Mouse (Mus musculus) stomach, embryonic 15.5 days (tissue): ENCODE results near the gene Hyal1. TPM values are rescaled to one million over a fixed set of nuclear protein-coding genes. Genes with fewer than 3 reads are reported as not detected.
A peak's percentile ranks its signal among the peaks of the same experiment; 100 is the strongest.

Source experiments
- ATAC-seq: fragments of 200-750 bp; cut with Nextera tagmentation; 2 replicates; pipeline ENCODE4 v1.8.0; 2017; ENCODE audit warnings: low read depth, moderate number of reproducible peaks, moderate TSS enrichment; ENCODE audit not compliant: insufficient read depth, low FRiP score
- H3K27ac ChIP-seq: fragments of 300-500 bp; sonication (generic); 2 replicates; pipeline ENCODE4 v1.5.1; 2015; ENCODE audit warnings: mild to moderate bottlenecking, inconsistent platforms
- H3K27me3 ChIP-seq: fragments of 300-500 bp; sonication (generic); replicated peaks from 2 replicates; pipeline ENCODE4 v1.6.1; 2015; ENCODE audit warnings: inconsistent platforms
- H3K36me3 ChIP-seq: fragments of 300-500 bp; sonication (generic); 2 replicates; pipeline ENCODE4 v1.6.1; 2015; ENCODE audit warnings: inconsistent platforms
- H3K4me1 ChIP-seq: fragments of 300-500 bp; sonication (generic); 2 replicates; pipeline ENCODE4 v1.6.1; 2015; ENCODE audit warnings: inconsistent platforms
- H3K4me2 ChIP-seq: fragments of 300-500 bp; sonication (generic); 2 replicates; pipeline ENCODE4 v1.6.1; 2015; ENCODE audit warnings: mild to moderate bottlenecking, inconsistent platforms
- H3K4me3 ChIP-seq: fragments of 300-500 bp; sonication (generic); replicated peaks from 2 replicates; pipeline ENCODE4 v1.5.1; 2015; ENCODE audit warnings: inconsistent platforms
- H3K9ac ChIP-seq: fragments of 300-500 bp; sonication (generic); 2 replicates; pipeline ENCODE4 v1.6.1; 2015; ENCODE audit warnings: inconsistent platforms
- H3K9me3 ChIP-seq: fragments of 300-500 bp; sonication (generic); 2 replicates; pipeline ENCODE4 v1.6.1; 2016; ENCODE audit warnings: inconsistent platforms
- WGBS: fragments of 180-500 bp; shearing (Covaris S2); methylation state at CpG from one replicate; pipeline ENCODE4 v1.1.7; 2015; 5-methylcytosine and 5-hydroxymethylcytosine counted together
- polyA plus RNA-seq: library from polyadenylated mRNA; unstranded; fragments of >200 nt; fragmentation: Nextera tagmentation; extraction: Ambion mirVana; gene quantifications from 2 replicates; pipeline ENCODE4 v1.2.1, GENCODE M21; 2015

Hyal1 gene
- polyA plus RNA-seq, 1 experiment from 2014 or later, result 10.8 TPM

DNA sequence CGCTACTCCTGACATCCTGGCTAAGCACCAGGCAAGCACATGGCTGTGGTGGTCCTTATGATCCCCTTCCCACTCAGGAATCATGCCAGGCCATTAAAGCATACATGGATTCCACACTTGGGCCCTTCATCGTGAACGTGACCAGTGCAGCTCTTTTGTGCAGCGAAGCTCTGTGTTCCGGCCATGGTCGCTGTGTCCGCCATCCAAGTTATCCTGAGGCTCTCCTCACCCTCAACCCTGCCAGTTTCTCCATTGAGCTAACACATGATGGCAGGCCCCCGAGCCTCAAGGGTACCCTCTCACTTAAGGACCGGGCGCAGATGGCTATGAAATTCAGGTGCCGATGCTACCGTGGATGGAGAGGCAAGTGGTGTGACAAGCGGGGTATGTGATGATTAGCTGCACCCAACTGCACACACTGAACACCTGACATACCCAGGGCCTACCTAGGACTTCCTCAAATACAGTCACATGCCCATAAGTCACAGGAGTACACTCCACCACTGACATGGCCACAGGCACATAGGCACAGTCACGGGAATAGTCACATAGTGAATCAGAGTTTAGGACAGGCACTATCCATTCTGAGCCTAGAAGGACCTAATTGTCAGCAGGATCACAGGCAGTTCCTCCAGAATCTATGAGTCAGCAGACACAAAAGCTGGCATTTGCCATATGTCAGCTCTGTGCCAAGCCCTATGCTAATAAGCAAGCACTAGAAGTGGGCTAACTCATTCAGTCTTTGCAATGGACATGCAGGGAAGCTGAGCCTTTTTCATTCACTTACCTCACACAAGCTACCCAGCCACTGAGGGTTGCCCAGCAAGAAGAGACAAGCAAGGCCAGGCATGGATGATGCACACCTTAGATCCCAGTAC, 2.5 kb downstream of the Hyal1 start:
- 0 out of 2 replicates have a peak overlapping the region, but pooled peaks have one; percentile 79 for H3K4me2 ChIP-seq
- no peak for ATAC-seq
- WGBS, result 93% methylated on average over 14 of the region's 14 CpGs
- H3K9ac ChIP-seq, result 0 out of 2 replicates have a peak overlapping the region, but pooled peaks have one; percentile 2
- 0 out of 2 replicates have a peak, but pooled peaks cover 3% of the 10 kb centered on the region for H3K36me3 ChIP-seq
- no peaks in the 10 kb centered on the region for H3K27me3 ChIP-seq
- H3K4me3 ChIP-seq, result no peak overlapping the region
- peaks cover 46% of the 10 kb centered on the region for H3K4me1 ChIP-seq
- peak overlapping the region; percentile 94 for H3K27ac ChIP-seq
- H3K9me3 ChIP-seq, result no peaks in the 10 kb centered on the region

DNA sequence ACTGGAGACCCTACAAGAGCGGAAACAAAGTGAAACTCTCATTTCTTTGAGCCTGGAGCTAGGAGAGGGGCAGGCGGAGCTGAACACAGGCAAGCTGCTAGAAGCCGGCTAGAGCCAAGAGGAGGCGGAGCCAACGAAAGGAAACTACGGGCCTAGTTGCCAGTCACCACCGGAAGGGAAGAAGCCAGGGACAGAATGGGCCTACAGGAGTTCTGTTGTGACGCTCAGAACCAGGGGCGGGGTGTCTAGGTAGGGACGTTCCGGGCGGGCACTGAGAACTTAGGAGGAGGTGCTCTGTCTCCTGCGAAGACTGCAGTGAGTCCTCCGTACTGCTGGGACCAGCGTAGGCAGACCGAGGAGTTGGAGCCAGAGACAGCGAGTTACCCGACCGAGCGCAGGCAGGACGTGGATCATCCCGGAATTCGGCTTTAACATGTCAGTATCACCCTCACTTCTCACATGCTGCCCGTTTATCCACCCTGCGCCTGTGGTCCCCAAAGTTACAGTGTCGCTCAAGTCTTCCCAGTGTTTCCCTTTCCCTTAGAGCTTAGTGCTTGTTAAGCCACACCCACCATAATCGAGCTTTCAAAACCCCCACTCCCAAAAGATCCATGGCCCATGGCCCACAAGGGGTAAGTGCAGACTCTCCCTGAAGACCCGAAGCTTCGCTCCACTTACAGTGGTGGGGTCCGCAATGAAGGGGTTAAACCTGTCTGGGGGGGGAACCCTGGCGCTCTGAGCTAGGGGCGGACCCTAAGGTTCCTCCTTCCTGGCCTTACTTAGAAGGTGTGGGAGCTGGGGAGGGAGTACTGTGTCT, 4.0 kb downstream of the Hyal1 start, which contains the start of gene Hyal3:
Hyal3 (plus strand) TSS at position 318 of the 817 bp plus-strand sequence.
- under 1% methylated on average over 32 of the region's 32 CpGs for WGBS
- ATAC-seq, result peak; percentile 72
- Histone ChIP-seq H3K4me3 (peak within 1 kb of the TSS; percentile 56), H3K36me3 (0 out of 2 replicates have a peak, but pooled peaks cover 3% of the 10 kb centered on the region), H3K27me3 (no peaks in the 10 kb centered on the region), H3K4me1 (peaks cover 45% of the 10 kb centered on the region), H3K9ac (peak within 1 kb of the TSS; percentile 50), H3K27ac (peak within 1 kb of the TSS; percentile 94), H3K9me3 (no peaks in the 10 kb centered on the region), H3K4me2 (peak within 1 kb of the TSS; percentile 79)

DNA sequence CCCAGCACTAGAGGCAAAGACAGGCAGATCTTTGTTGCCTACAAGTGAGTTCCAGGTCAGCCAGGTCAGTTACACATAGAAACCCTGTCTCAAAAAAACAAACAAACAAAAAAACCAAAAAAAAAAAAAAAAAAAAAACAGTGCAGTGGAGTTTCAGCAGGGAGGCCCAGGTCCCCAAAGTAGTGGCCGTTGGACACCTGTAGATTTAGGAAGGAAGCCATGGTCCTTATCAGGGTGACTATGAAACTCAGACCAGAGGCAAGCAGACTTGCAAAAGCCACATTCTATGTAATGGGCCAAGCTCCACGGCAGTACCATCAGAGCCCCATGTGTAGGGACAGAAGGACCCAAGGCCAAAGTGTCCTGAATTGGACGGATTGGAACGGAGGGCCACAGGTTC, 4.9 kb downstream of the Hyal1 start:
- ATAC-seq, result no peak
- Histone ChIP-seq H3K9me3 (no peaks in the 10 kb centered on the region), H3K27me3 (no peaks in the 10 kb centered on the region), H3K4me1 (peaks cover 36% of the 10 kb centered on the region), H3K36me3 (0 out of 2 replicates have a peak, but pooled peaks cover 3% of the 10 kb centered on the region), H3K27ac (peak overlapping the region; percentile 94), H3K4me2 (peak overlapping the region; percentile 79), H3K4me3 (peak overlapping the region; percentile 56), H3K9ac (peak overlapping the region; percentile 50; the same call in 1 of the 2 replicates)
- WGBS, result 61% methylated on average over 4 of the region's 4 CpGs

DNA sequence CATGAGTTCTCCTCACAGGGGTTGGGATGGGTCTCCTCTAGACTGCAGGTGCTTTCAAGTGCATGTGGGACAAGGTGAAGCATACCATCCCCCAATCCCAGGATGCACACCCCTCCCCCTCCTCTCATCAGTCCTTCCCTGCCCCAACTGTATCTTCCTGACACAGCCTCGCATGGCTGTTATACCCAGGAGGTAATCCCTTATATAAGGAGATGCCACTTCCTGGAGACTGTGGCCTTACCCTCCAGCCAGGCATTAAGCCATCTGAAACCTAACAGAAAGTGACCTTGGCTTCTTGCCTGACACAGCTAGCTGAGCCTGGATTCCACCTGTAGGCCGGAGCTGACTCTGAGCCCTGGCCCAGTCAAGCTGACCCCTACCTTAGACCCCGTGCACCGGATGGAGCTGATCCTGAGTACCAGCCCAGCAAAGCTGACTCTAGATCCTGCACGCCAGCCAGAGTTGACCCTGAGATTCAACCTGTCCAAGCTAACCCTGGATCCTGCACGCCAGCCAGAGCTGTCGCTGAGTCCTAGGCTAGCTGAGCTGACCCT, 5.9 kb downstream of the Hyal1 start:
- Histone ChIP-seq H3K4me3 (no peak overlapping the region), H3K27me3 (no peaks in the 10 kb centered on the region), H3K9ac (no peak overlapping the region), H3K27ac (no peak overlapping the region), H3K36me3 (0 out of 2 replicates have a peak, but pooled peaks cover 3% of the 10 kb centered on the region), H3K9me3 (no peaks in the 10 kb centered on the region), H3K4me1 (peaks cover 26% of the 10 kb centered on the region), H3K4me2 (no peak overlapping the region)
- WGBS, result 84% methylated on average over 7 of the region's 7 CpGs
- no peak for ATAC-seq

DNA sequence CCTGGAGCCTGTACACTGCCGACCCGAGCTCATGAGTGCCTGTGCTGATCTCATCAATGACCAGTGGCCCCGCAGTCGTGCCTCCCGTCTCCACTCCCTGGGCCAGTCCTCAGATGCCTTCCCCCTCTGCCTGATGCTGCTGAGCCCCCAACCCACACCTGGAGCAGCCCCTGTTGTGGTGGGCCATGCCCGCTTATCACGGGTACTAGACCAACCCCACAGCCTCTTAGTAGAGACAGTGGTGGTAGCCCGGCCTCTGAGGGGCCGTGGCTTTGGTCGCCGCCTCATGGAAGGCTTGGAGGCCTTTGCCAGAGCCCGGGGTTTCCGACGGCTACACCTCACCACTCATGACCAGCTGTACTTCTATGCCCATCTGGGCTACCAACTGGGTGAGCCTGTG, 6.4 kb downstream of the Hyal1 start:
- no peak overlapping the region for H3K9ac ChIP-seq
- H3K9me3 ChIP-seq, result no peaks in the 10 kb centered on the region
- no peak overlapping the region for H3K27ac ChIP-seq
- 90% methylated on average over 14 of the region's 14 CpGs for WGBS
- no peak overlapping the region for H3K4me3 ChIP-seq
- H3K36me3 ChIP-seq, result 0 out of 2 replicates have a peak, but pooled peaks cover 3% of the 10 kb centered on the region
- no peaks in the 10 kb centered on the region for H3K27me3 ChIP-seq
- ATAC-seq, result no peak
- no peak overlapping the region for H3K4me2 ChIP-seq
- H3K4me1 ChIP-seq, result peaks cover 29% of the 10 kb centered on the region

DNA sequence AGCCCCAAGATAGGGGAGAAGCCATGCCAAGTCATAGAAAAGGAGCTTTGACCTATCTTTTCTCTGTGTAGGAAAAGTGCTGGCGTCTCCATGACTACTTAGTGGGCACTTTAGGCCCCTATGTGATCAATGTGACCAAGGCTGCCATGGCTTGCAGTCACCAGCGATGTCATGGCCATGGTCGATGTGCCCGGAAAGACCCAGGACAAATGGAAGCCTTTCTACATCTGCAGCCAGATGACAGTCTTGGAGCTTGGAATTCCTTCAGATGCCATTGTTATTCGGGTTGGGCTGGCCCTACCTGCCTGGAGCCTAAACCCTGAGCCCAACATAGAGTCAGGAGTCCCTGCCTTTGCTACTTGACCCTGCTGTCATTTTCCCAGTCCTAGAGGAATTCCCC, 9.8 kb downstream of the Hyal1 start:
- Histone ChIP-seq H3K4me2 (0 out of 2 replicates have a peak overlapping the region, but pooled peaks have one; percentile 40), H3K36me3 (peaks cover 20% of the 10 kb centered on the region; the same call in 1 of the 2 replicates), H3K9me3 (no peaks in the 10 kb centered on the region), H3K27ac (peak overlapping the region; percentile 40; the same call in 1 of the 2 replicates), H3K4me1 (peaks cover 26% of the 10 kb centered on the region), H3K27me3 (no peaks in the 10 kb centered on the region), H3K4me3 (no peak overlapping the region), H3K9ac (no peak overlapping the region)
- WGBS, result 88% methylated on average over 5 of the region's 5 CpGs
- ATAC-seq, result no peak

DNA sequence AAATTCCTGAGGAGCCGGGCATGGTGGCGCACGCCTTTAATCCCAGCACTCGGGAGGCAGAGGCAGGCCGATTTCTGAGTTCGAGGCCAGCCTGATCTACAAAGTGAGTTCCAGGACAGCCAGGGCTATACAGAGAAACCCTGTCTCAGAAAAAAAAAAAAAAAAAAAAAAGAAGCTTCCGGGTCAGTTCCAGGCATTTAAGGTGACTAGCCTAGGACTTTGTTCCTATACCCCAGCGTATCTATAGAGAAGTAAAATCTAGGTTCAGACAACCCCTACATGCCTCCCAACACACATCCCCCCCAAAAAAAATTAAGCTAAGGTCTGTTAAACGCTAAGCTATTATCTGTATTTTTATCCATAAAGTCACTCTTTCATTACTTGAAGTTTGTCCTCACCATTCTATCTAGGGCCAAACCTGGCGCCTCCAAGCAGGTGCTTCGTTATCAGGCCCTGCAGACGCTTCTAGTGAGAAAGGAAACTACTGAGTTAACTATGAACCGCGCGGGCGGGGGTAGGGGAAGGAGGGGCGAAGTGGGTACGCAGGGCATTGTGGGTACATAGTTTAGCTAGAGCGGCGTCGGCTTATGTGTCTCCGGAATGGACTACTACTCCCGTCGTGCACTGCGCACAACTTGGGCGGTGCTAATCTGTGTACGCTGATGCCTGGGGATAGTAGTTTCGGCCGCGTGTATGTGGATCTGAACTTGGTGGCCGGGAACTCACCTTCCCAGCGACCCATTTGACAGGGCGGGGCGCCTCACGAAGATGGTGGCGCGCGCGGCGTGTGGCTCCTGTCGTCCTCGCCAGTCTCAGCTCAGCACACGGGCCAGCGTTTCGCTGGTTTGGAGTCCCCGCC, 10.5 kb downstream of the Hyal1 start, which contains the start of gene Ifrd2:
Ifrd2 (plus strand) TSS at position 669 of the 859 bp plus-strand sequence.
- no peaks in the 10 kb centered on the region for H3K27me3 ChIP-seq
- H3K9me3 ChIP-seq, result no peaks in the 10 kb centered on the region
- ATAC-seq, result peak; percentile 97
- 12% methylated on average over 46 of the region's 46 CpGs for WGBS
- H3K4me1 ChIP-seq, result peaks cover 20% of the 10 kb centered on the region
- H3K4me2 ChIP-seq, result peak within 1 kb of the TSS; percentile 83
- H3K4me3 ChIP-seq, result peak within 1 kb of the TSS; percentile 78
- peak within 1 kb of the TSS; percentile 62 for H3K27ac ChIP-seq
- H3K9ac ChIP-seq, result peak within 1 kb of the TSS; percentile 73
- H3K36me3 ChIP-seq, result peaks cover 25% of the 10 kb centered on the region

DNA sequence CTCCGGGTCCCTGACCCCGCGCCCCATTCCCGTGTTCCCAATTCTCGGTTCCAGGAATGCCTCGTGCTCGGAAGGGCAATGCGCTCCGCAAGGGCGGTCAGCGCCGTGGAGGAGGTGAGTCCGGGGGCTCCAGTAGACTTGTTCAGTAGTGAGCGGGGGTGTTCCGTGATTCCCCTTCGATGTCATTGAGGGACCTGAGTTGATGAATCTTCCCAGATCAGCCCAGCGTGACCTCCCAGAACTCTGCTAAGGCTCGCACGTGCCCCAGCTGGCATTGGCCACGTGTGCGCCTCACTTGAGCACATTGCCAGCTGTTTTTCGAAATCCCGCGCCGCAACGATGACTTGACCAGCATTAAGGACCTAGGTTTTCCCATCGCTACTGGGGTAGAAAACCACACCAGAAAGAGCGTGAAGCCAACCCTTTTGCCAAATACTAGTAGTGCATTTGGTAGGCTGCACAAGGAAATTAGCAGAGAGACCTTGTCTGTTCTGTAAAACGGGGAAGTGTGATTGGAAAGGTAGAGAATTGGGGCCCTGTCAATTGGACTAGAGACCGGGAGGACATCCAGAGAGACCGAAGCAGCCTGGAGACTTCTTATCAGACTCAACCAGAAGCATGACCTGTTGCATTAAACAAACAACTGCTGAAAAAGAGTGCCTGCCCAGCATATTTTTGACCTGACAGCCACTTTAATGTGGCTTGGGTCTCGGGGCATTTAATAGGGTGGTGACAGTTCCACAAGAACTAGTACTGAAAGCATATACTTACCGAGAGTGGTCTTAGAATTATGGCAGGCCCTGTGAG, 11.3 kb downstream of the Hyal1 start:
- no peak for ATAC-seq
- H3K4me2 ChIP-seq, result peak overlapping the region; percentile 83
- H3K9me3 ChIP-seq, result no peaks in the 10 kb centered on the region
- WGBS, result 3% methylated on average over 33 of the region's 33 CpGs
- no peaks in the 10 kb centered on the region for H3K27me3 ChIP-seq
- peak overlapping the region; percentile 78 for H3K4me3 ChIP-seq
- peak overlapping the region; percentile 73 for H3K9ac ChIP-seq
- peaks cover 17% of the 10 kb centered on the region for H3K4me1 ChIP-seq
- peak overlapping the region; percentile 62 for H3K27ac ChIP-seq
- peaks cover 29% of the 10 kb centered on the region for H3K36me3 ChIP-seq

DNA sequence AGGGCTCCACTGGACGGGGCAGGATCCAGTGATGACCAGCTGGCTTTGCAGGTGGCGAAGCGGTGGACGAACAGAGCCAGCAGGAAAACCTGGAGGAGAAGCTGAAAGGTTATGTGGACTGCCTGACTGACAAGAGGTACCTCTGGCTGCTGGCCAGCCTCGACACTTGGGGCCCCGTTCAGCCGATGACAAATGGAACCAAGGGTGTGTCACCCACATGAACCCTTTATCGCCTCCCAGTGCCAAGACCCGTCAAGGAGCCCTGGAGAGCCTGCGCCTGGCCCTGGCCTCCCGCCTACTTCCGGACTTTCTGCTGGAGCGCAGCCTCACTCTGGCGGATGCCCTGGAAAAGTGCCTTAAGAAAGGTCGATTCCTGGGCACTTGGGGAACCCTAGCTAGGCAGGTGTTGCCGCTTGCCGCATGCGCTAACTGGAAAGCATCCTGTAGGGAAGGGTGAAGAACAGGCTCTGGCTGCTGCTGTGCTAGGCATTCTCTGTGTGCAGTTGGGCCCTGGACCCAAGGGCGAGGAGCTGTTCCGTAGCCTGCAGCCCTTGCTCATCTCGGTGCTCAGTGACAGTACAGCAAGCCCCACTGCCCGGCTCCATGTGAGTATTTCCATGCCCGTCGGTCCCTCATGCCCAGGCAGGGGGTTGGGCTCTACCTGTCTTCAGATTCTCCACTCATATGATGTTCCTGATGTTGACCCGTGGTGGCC, 13.5 kb downstream of the Hyal1 start:
- peak; percentile 24; the same call in 1 of the 2 replicates for ATAC-seq
- no peak overlapping the region for H3K9ac ChIP-seq
- H3K27ac ChIP-seq, result peak overlapping the region; percentile 57

DNA sequence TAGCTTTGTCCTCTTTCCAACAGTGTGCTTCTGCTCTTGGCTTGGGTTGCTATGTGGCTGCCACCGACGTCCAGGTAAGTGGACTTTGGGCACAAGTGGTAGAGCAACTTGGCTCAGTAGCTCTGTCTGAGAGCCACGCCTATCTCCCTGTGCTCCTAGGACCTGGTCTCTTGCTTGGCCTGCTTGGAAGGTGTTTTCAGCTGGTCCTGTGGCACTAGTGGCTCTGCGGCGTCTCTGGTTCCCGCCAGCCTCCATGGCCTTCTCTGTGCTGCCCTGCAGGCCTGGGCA, 14.0 kb downstream of the Hyal1 start:
- no peak overlapping the region for H3K9ac ChIP-seq
- H3K4me2 ChIP-seq, result no peak overlapping the region; the same call in 1 of the 2 replicates
- H3K36me3 ChIP-seq, result peaks cover 36% of the 10 kb centered on the region
- H3K4me3 ChIP-seq, result no peak overlapping the region
- H3K9me3 ChIP-seq, result no peaks in the 10 kb centered on the region
- H3K4me1 ChIP-seq, result peaks cover 17% of the 10 kb centered on the region
- peak overlapping the region; percentile 57; the same call in 1 of the 2 replicates for H3K27ac ChIP-seq
- WGBS, result 86% methylated on average over 6 of the region's 6 CpGs
- no peak for ATAC-seq
- no peaks in the 10 kb centered on the region for H3K27me3 ChIP-seq

More for the DNA sequence above, 13.5 kb downstream of the Hyal1 start:
- no peaks in the 10 kb centered on the region for H3K9me3 ChIP-seq
- no peak overlapping the region for H3K4me3 ChIP-seq
- 71% methylated on average over 25 of the region's 25 CpGs for WGBS
- peaks cover 36% of the 10 kb centered on the region for H3K36me3 ChIP-seq
- peak overlapping the region; percentile 83 for H3K4me2 ChIP-seq
- no peaks in the 10 kb centered on the region for H3K27me3 ChIP-seq
- peaks cover 17% of the 10 kb centered on the region for H3K4me1 ChIP-seq
